ENCODE assay signal across 28 mouse cellular contexts in genomic region chr17:45515204-45515726, GRCm38 (mm10). TPM values are rescaled to one million over a fixed set of nuclear protein-coding genes. Genes with fewer than 3 reads are reported as not detected.
DNase-seq lines count a peak whose midpoint lies in the region; ATAC-seq and TF ChIP-seq lines count a peak whose summit lies in the region.
"Had no signal": no experiment of that assay in that cellular context is flagged by ENCODE, and none has a peak within 500 bp of the region (broad histone marks: within the 10 kb centered on the region; RNA-seq: fewer than 3 reads in every experiment).

No protein-coding gene starts in this region.

- no peaks in the 10 kb centered on the region for H3K9me3 ChIP-seq in liver, embryonic 12.5 days (replicated peaks)
- no peaks in the 10 kb centered on the region for H3K9me3 ChIP-seq in ES-E14 (ENCODE audit: control insufficient read depth, insufficient read depth, low read depth, low read length)
- no peaks in the 10 kb centered on the region for H3K9me3 ChIP-seq in intestine, embryonic 14.5 days (ENCODE audit: control insufficient read depth, low read length)
- H3K9me3 ChIP-seq in liver, embryonic 16.5 days (replicated peaks; ENCODE audit: control insufficient read depth, low read length), result no peaks in the 10 kb centered on the region
- no peaks in the 10 kb centered on the region for H3K9me3 ChIP-seq in limb, embryonic 10.5 days (replicated peaks)
- H3K9me3 ChIP-seq: forebrain, embryonic 13.5 days; heart, embryonic 10.5 days; limb, embryonic 13.5 days; midbrain, embryonic 13.5 days; neural tube, embryonic 12.5 days had no signal

- no peak overlapping the region for H3K9ac ChIP-seq in liver, embryonic 12.5 days
- H3K9ac ChIP-seq in ES-E14 (ENCODE audit: insufficient read depth, low read depth, low read length, poor library complexity, severe bottlenecking), result peak overlapping the region; percentile 69; the same call in 1 of the 2 replicates
- no peak overlapping the region for H3K9ac ChIP-seq in intestine, embryonic 14.5 days (ENCODE audit: low read length)
- H3K9ac ChIP-seq in liver, embryonic 16.5 days (ENCODE audit: low read depth, low read length), result no peak overlapping the region
- H3K9ac ChIP-seq: forebrain, embryonic 13.5 days; limb, embryonic 13.5 days; lung, embryonic 14.5 days; midbrain, embryonic 13.5 days; neural tube, embryonic 12.5 days had no signal

- no peak overlapping the region for H3K4me3 ChIP-seq in liver, embryonic 12.5 days
- peak overlapping the region in 1 of 2 experiments; percentile 44; a peak in 2 of 4 replicates for H3K4me3 ChIP-seq in ES-E14 (ENCODE audit: insufficient read depth in 1 of 2, low read depth in 1 of 2, low read length in 2 of 2, poor library complexity in 1 of 2, severe bottlenecking in 1 of 2)
- no peak overlapping the region for H3K4me3 ChIP-seq in intestine, embryonic 14.5 days (ENCODE audit: low read depth, low read length)
- H3K4me3 ChIP-seq in liver, embryonic 16.5 days (ENCODE audit: low read depth, low read length), result no peak overlapping the region
- H3K4me3 ChIP-seq in limb, embryonic 10.5 days, result no peak overlapping the region
- H3K4me3 ChIP-seq: forebrain, embryonic 13.5 days; gastrocnemius, adult 2 months; heart, embryonic 10.5 days; limb, embryonic 13.5 days; midbrain, embryonic 13.5 days; neural tube, embryonic 12.5 days had no signal

- no peak overlapping the region for H3K27ac ChIP-seq in liver, embryonic 12.5 days
- no peak overlapping the region; the same call in 1 of the 2 replicates for H3K27ac ChIP-seq in ES-E14 (ENCODE audit: insufficient read depth, low read depth, low read length, poor library complexity, severe bottlenecking)
- no peak overlapping the region for H3K27ac ChIP-seq in intestine, embryonic 14.5 days (ENCODE audit: low read depth)
- no peak overlapping the region for H3K27ac ChIP-seq in liver, embryonic 16.5 days (ENCODE audit: low read length)
- no peak overlapping the region for H3K27ac ChIP-seq in limb, embryonic 10.5 days
- H3K27ac ChIP-seq: forebrain, embryonic 13.5 days; gastrocnemius, adult 2 months; heart, embryonic 10.5 days; hindbrain, postnatal 0 days; limb, embryonic 13.5 days; midbrain, embryonic 13.5 days; neural tube, embryonic 12.5 days; stomach, postnatal 0 days had no signal

- no peak overlapping the region for H3K4me2 ChIP-seq in liver, embryonic 12.5 days
- no peak overlapping the region for H3K4me2 ChIP-seq in intestine, embryonic 14.5 days (ENCODE audit: low read length)
- H3K4me2 ChIP-seq in liver, embryonic 16.5 days (ENCODE audit: low read depth, low read length), result no peak overlapping the region
- H3K4me2 ChIP-seq: forebrain, embryonic 13.5 days; limb, embryonic 13.5 days; lung, embryonic 14.5 days; midbrain, embryonic 13.5 days; neural tube, embryonic 12.5 days had no signal

- H3K36me3 ChIP-seq in liver, embryonic 12.5 days, result peaks cover 48% of the 10 kb centered on the region
- H3K36me3 ChIP-seq in ES-E14 (ENCODE audit: control insufficient read depth, insufficient read depth, low read length, poor library complexity, severe bottlenecking), result peaks cover 33% of the 10 kb centered on the region
- peaks cover 35% of the 10 kb centered on the region for H3K36me3 ChIP-seq in intestine, embryonic 14.5 days (ENCODE audit: control insufficient read depth, insufficient read depth, low read length)
- H3K36me3 ChIP-seq in liver, embryonic 16.5 days (ENCODE audit: control insufficient read depth, insufficient read depth), result no peaks in the 10 kb centered on the region; the same call in 1 of the 2 replicates
- peaks cover 70% of the 10 kb centered on the region for H3K36me3 ChIP-seq in limb, embryonic 10.5 days

- ATAC-seq in liver, embryonic 12.5 days, result no peak
- 0 out of 2 replicates have a peak, but pooled peaks have one; percentile 37 for ATAC-seq in intestine, embryonic 14.5 days (replicated peaks; ENCODE audit: low FRiP score, low TSS enrichment, low read depth)
- ATAC-seq in liver, embryonic 16.5 days (ENCODE audit: low read depth), result peak; percentile 67
- ATAC-seq: activated CD4-positive, CD25-positive, alpha-beta regulatory T cell, adult 4 months; forebrain, embryonic 13.5 days; hindbrain, postnatal 0 days; midbrain, embryonic 13.5 days; Patski had no signal

- H3K4me1 ChIP-seq in liver, embryonic 12.5 days, result peaks cover 19% of the 10 kb centered on the region
- H3K4me1 ChIP-seq in ES-E14 (ENCODE audit: control insufficient read depth in 2 of 2, insufficient read depth in 2 of 2, low read length in 2 of 2, poor library complexity in 1 of 2), result peaks cover 1 to 16% of the 10 kb centered on the region in 2 experiments; a peak in 3 of 4 replicates
- H3K4me1 ChIP-seq in intestine, embryonic 14.5 days (replicated peaks; ENCODE audit: control insufficient read depth, insufficient read depth, low read length), result no peaks in the 10 kb centered on the region
- no peaks in the 10 kb centered on the region; the same call in 1 of the 2 replicates for H3K4me1 ChIP-seq in liver, embryonic 16.5 days (ENCODE audit: control insufficient read depth, low read depth, low read length)
- H3K4me1 ChIP-seq in limb, embryonic 10.5 days, result peaks cover 8% of the 10 kb centered on the region; the same call in 1 of the 2 replicates
- H3K4me1 ChIP-seq: limb, embryonic 13.5 days had no signal

- in situ Hi-C loops in ES-E14 (cut with MboI; ENCODE audit: low sequenced_read_pairs in 2 of 2, unreplicated experiment in 2 of 2), result no loop called here

- DNase-seq in liver (peak; percentile 41), ES-E14 (ENCODE audit: low read depth, low spot score) (no peak)
- DNase-seq in intestine, embryonic 14.5 days (ENCODE audit: low spot score), result no peak
- DNase-seq in limb, embryonic 10.5 days (ENCODE audit: low spot score), result no peak
- DNase-seq in natural killer cell, adult 2 months (ENCODE audit: low spot score in 2 of 2), result no peak
- DNase-seq: adrenal gland, postnatal 10 days; embryo, embryonic 11 days; gastrocnemius, adult 2 months; kidney, adult 8-10 months; kidney, postnatal 14 days; lung, embryonic 14.5 days; right cerebral cortex, postnatal 14 days; thymus, adult 2 months had no signal

- H3K27me3 ChIP-seq in liver, embryonic 12.5 days (replicated peaks), result no peaks in the 10 kb centered on the region
- no peaks in the 10 kb centered on the region for H3K27me3 ChIP-seq in intestine, embryonic 14.5 days (replicated peaks; ENCODE audit: control insufficient read depth, insufficient read depth, low read length)
- no peaks in the 10 kb centered on the region for H3K27me3 ChIP-seq in liver, embryonic 16.5 days (ENCODE audit: control insufficient read depth, insufficient read depth, low read depth, low read length)
- H3K27me3 ChIP-seq in limb, embryonic 10.5 days (ENCODE audit: low read depth, poor library complexity, severe bottlenecking), result no peaks in the 10 kb centered on the region
- H3K27me3 ChIP-seq: forebrain, embryonic 13.5 days; midbrain, embryonic 13.5 days; neural tube, embryonic 12.5 days; Patski had no signal

- WGBS in liver, embryonic 12.5 days (ENCODE audit: insufficient replicate concordance), result 51% methylated on average over 15 of the region's 15 CpGs
- WGBS in intestine, embryonic 14.5 days, result 51% methylated on average over 15 of the region's 15 CpGs
- 64% methylated on average over 15 of the region's 15 CpGs for WGBS in liver, embryonic 16.5 days (ENCODE audit: insufficient replicate concordance)
- 51% methylated on average over 15 of the region's 15 CpGs for WGBS in limb, embryonic 10.5 days

TF ChIP-seq in ES-E14, 5 proteins besides CTCF, POLR2A, EP300 and RAD21 (continues in another document):
- TF ChIP-seq MAFK (IDR thresholded peaks at IDR 0.05; ENCODE audit: insufficient read depth, low read depth, low read length) (no peak), ZC3H11A (IDR thresholded peaks at IDR 0.05; ENCODE audit: borderline replicate concordance, low read depth, low read length) (no peak), CHD2 (IDR thresholded peaks at IDR 0.05; ENCODE audit: low read depth, low read length) (no peak), ZNF384 (IDR thresholded peaks at IDR 0.05; ENCODE audit: low read depth, low read length) (no peak)

RNA-seq across cellular contexts. Expression of gene Tcte1, which starts 8.0 kb away (rescaled TPM):
- 0.08 and 0.14 TPM in 2 replicates for polyA plus RNA-seq in liver, embryonic 12.5 days (2016; fragmentation: Nextera tagmentation; extraction: Ambion mirVana)
- total RNA-seq in ES-E14 (2012; rRNA removed), result 0.09 and 0.11 TPM in 2 replicates
- polyA plus RNA-seq in intestine, embryonic 14.5 days (2014; fragmentation: Nextera tagmentation; extraction: Ambion mirVana), result 0.60 and 0.70 TPM in 2 replicates
- 0.06 TPM in 1 of 2 replicates, not detected in the other for polyA plus RNA-seq in liver, embryonic 16.5 days (2015; fragmentation: Nextera tagmentation; extraction: Ambion mirVana)
- 1.4 and 1.5 TPM in 2 replicates for polyA plus RNA-seq in limb, embryonic 10.5 days (2016; fragmentation: Nextera tagmentation; extraction: Ambion mirVana)
- total RNA-seq: adrenal gland, postnatal 10 days; gastrocnemius, adult 2 months; granulocyte monocyte progenitor cell, adult 5-6 weeks; hematopoietic stem cell, adult 5-6 weeks; megakaryocyte, adult 5-6 weeks had no signal
- polyA plus RNA-seq: activated CD4-positive, CD25-positive, alpha-beta regulatory T cell, adult 4 months; C2C12; Patski had no signal

RNA-seq across cellular contexts. Expression of gene Aars2, which starts 8.6 kb away (rescaled TPM):
- polyA plus RNA-seq in liver, embryonic 12.5 days (2016; fragmentation: Nextera tagmentation; extraction: Ambion mirVana), result 13.6 and 13.9 TPM in 2 replicates
- total RNA-seq in ES-E14 (2012; rRNA removed), result 36.6 and 60.9 TPM in 2 replicates
- polyA plus RNA-seq in intestine, embryonic 14.5 days (2014; fragmentation: Nextera tagmentation; extraction: Ambion mirVana), result 16.1 and 17.3 TPM in 2 replicates
- polyA plus RNA-seq in liver, embryonic 16.5 days (2015; fragmentation: Nextera tagmentation; extraction: Ambion mirVana), result 5.3 and 5.6 TPM in 2 replicates
- polyA plus RNA-seq in limb, embryonic 10.5 days (2016; fragmentation: Nextera tagmentation; extraction: Ambion mirVana), result 32.2 and 34.9 TPM in 2 replicates

RNA-seq across cellular contexts. Expression of gene Tmem151b, which starts 34.2 kb away (rescaled TPM):
- 0.30 and 0.31 TPM in 2 replicates for polyA plus RNA-seq in liver, embryonic 12.5 days (2016; fragmentation: Nextera tagmentation; extraction: Ambion mirVana)
- total RNA-seq in ES-E14 (2012; rRNA removed), result 2.1 and 4.0 TPM in 2 replicates
- polyA plus RNA-seq in intestine, embryonic 14.5 days (2014; fragmentation: Nextera tagmentation; extraction: Ambion mirVana), result 2.1 and 2.3 TPM in 2 replicates
- 0.12 TPM in 2 replicates for polyA plus RNA-seq in liver, embryonic 16.5 days (2015; fragmentation: Nextera tagmentation; extraction: Ambion mirVana)
- 4.1 and 6.8 TPM in 2 replicates for polyA plus RNA-seq in limb, embryonic 10.5 days (2016; fragmentation: Nextera tagmentation; extraction: Ambion mirVana)
- total RNA-seq: gastrocnemius, adult 2 months; granulocyte monocyte progenitor cell, adult 5-6 weeks; megakaryocyte, adult 5-6 weeks had no signal
- polyA plus RNA-seq: activated CD4-positive, CD25-positive, alpha-beta regulatory T cell, adult 4 months had no signal

RNA-seq across cellular contexts. Expression of gene Spats1, which starts 40.0 kb away (rescaled TPM):
- 0.24 and 0.26 TPM in 2 replicates for polyA plus RNA-seq in liver, embryonic 12.5 days (2016; fragmentation: Nextera tagmentation; extraction: Ambion mirVana)
- total RNA-seq in ES-E14 (2012; rRNA removed), result 8.5 and 9.7 TPM in 2 replicates
- 0.59 and 0.65 TPM in 2 replicates for polyA plus RNA-seq in intestine, embryonic 14.5 days (2014; fragmentation: Nextera tagmentation; extraction: Ambion mirVana)
- polyA plus RNA-seq in liver, embryonic 16.5 days (2015; fragmentation: Nextera tagmentation; extraction: Ambion mirVana), result 0.15 and 0.21 TPM in 2 replicates
- 0.33 and 1.1 TPM in 2 replicates for polyA plus RNA-seq in limb, embryonic 10.5 days (2016; fragmentation: Nextera tagmentation; extraction: Ambion mirVana)
- total RNA-seq: gastrocnemius, adult 2 months; hematopoietic stem cell, adult 5-6 weeks; megakaryocyte, adult 5-6 weeks had no signal

RNA-seq across cellular contexts. Expression of gene Nfkbie, which starts 40.2 kb away (rescaled TPM):
- polyA plus RNA-seq in liver, embryonic 12.5 days (2016; fragmentation: Nextera tagmentation; extraction: Ambion mirVana), result 2.0 TPM in 2 replicates
- total RNA-seq in ES-E14 (2012; rRNA removed), result 2.1 and 2.2 TPM in 2 replicates
- 3.7 and 4.0 TPM in 2 replicates for polyA plus RNA-seq in intestine, embryonic 14.5 days (2014; fragmentation: Nextera tagmentation; extraction: Ambion mirVana)
- 1.8 TPM in 2 replicates for polyA plus RNA-seq in liver, embryonic 16.5 days (2015; fragmentation: Nextera tagmentation; extraction: Ambion mirVana)
- polyA plus RNA-seq in limb, embryonic 10.5 days (2016; fragmentation: Nextera tagmentation; extraction: Ambion mirVana), result 5.1 and 5.2 TPM in 2 replicates
